Mouse (Mus musculus): Measurements from ENCODE around the gene Zfp423. TPM values are rescaled to one million over a fixed set of nuclear protein-coding genes. Genes with fewer than 3 reads are reported as not detected.

Zfp423 gene
- total and polyA plus RNA-seq, 3 experiments, result not detected

DNA sequence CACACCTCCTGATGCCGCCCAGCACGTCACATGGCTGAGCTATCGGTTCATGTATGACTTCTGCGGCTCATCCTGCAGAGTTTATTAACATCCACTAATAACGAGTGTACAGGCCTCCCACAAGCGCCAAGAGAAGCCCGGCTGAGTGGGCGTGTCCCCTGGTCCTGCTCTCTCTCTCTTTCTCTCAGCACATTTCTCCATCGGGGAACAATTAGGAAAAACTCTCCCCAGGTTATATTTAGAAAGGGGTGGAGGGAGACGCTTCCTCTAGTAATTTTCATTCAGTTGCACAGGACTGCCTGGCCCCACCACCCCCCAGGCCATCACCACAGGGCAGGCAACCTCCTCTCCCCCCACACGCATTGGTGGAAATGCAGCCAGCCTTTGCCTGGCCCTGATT is 137.2 kb downstream of the Zfp423 start:
- no peak for DNase-seq (ENCODE audit: low read depth, low spot score)
- TF ChIP-seq SIN3A (IDR thresholded peaks at IDR 0.05; ENCODE audit: low read length), result no peak
- TF ChIP-seq TAL1 (IDR thresholded peaks at IDR 0.05; ENCODE audit: low read length), result no peak
- no peak for TF ChIP-seq MYB (IDR thresholded peaks at IDR 0.05; ENCODE audit: low read depth, low read length)
- TF ChIP-seq POLR2AphosphoS2 (IDR thresholded peaks at IDR 0.05; ENCODE audit: low read length), result no peak
- TF ChIP-seq POLR2A (IDR thresholded peaks at IDR 0.05; ENCODE audit: control insufficient read depth in 1 of 2, insufficient read depth in 1 of 2, low read depth in 1 of 2, low read length in 2 of 2, poor library complexity in 1 of 2), result no peak
- TF ChIP-seq TCF12 (IDR thresholded peaks at IDR 0.05; ENCODE audit: low read depth, low read length), result no peak
- no peak for TF ChIP-seq POLR2AphosphoS5 (IDR thresholded peaks at IDR 0.05; ENCODE audit: borderline replicate concordance, low read depth, low read length)
- no peak for TF ChIP-seq MYC (IDR thresholded peaks at IDR 0.05; ENCODE audit: low read depth, low read length)
- no peak for TF ChIP-seq ZMIZ1 (IDR thresholded peaks at IDR 0.05; ENCODE audit: low read depth, low read length)
- TF ChIP-seq SMC3 (IDR thresholded peaks at IDR 0.05; ENCODE audit: low read depth, low read length), result no peak
- TF ChIP-seq MXI1 (IDR thresholded peaks at IDR 0.05; ENCODE audit: low read depth, low read length), result no peak
- no peak overlapping the region for H3K4me3 ChIP-seq (ENCODE audit: control insufficient read depth in 1 of 2, insufficient read depth in 1 of 2, low read depth in 2 of 2, low read length in 2 of 2)

GRCm38 (mm10) chr8:87821655-87822054 is 137.7 kb downstream of the Zfp423 start:
- no peaks in the 10 kb centered on the region for H3K9me3 ChIP-seq (replicated peaks; ENCODE audit: insufficient read depth, low read length)
- H3K36me3 ChIP-seq (ENCODE audit: control insufficient read depth in 1 of 2, insufficient read depth in 2 of 2, low read length in 2 of 2), result no peaks in the 10 kb centered on the region
- H3K9ac ChIP-seq (ENCODE audit: control insufficient read depth, low read depth, low read length, poor library complexity, severe bottlenecking), result no peak overlapping the region
- H3K27ac ChIP-seq (ENCODE audit: control insufficient read depth, low read depth, low read length), result no peak overlapping the region
- no peak overlapping the region for H3K4me3 ChIP-seq (ENCODE audit: control insufficient read depth in 1 of 2, insufficient read depth in 1 of 2, low read depth in 2 of 2, low read length in 2 of 2)
- TF ChIP-seq RCOR1 (IDR thresholded peaks at IDR 0.05; ENCODE audit: low read depth, low read length), result no peak
- no peak for TF ChIP-seq MXI1 (IDR thresholded peaks at IDR 0.05; ENCODE audit: low read depth, low read length)
- TF ChIP-seq CHD1 (IDR thresholded peaks at IDR 0.05; ENCODE audit: low read depth, low read length), result no peak
- no peak for TF ChIP-seq NELFE (IDR thresholded peaks at IDR 0.05; ENCODE audit: low read depth, low read length)
- no peaks in the 10 kb centered on the region for H3K4me1 ChIP-seq (ENCODE audit: control insufficient read depth in 1 of 2, insufficient read depth in 2 of 2, low read length in 2 of 2)
- no peaks in the 10 kb centered on the region for H3K79me2 ChIP-seq (ENCODE audit: control insufficient read depth, insufficient read depth, low read length, poor library complexity)
- DNase-seq (ENCODE audit: low read depth, low spot score), result no peak
- no peaks in the 10 kb centered on the region for H3K27me3 ChIP-seq (ENCODE audit: control insufficient read depth in 1 of 2, insufficient read depth in 2 of 2, low read length in 2 of 2)

More for the DNA sequence above, 137.2 kb downstream of the Zfp423 start:
- no peaks in the 10 kb centered on the region for H3K27me3 ChIP-seq (ENCODE audit: control insufficient read depth in 1 of 2, insufficient read depth in 2 of 2, low read length in 2 of 2)
- H3K36me3 ChIP-seq (ENCODE audit: control insufficient read depth in 1 of 2, insufficient read depth in 2 of 2, low read length in 2 of 2), result no peaks in the 10 kb centered on the region
- H3K9ac ChIP-seq (ENCODE audit: control insufficient read depth, low read depth, low read length, poor library complexity, severe bottlenecking), result no peak overlapping the region
- no peaks in the 10 kb centered on the region for H3K9me3 ChIP-seq (replicated peaks; ENCODE audit: insufficient read depth, low read length)
- H3K27ac ChIP-seq (ENCODE audit: control insufficient read depth, low read depth, low read length), result no peak overlapping the region
- no peaks in the 10 kb centered on the region for H3K79me2 ChIP-seq (ENCODE audit: control insufficient read depth, insufficient read depth, low read length, poor library complexity)
- H3K4me1 ChIP-seq (ENCODE audit: control insufficient read depth in 1 of 2, insufficient read depth in 2 of 2, low read length in 2 of 2), result no peaks in the 10 kb centered on the region

- no peaks in the 10 kb centered on the region for H3K27me3 ChIP-seq (ENCODE audit: control insufficient read depth in 1 of 2, insufficient read depth in 2 of 2, low read length in 2 of 2)
- no peak overlapping the region for H3K27ac ChIP-seq (ENCODE audit: control insufficient read depth, low read depth, low read length)
- no peaks in the 10 kb centered on the region for H3K9me3 ChIP-seq (replicated peaks; ENCODE audit: insufficient read depth, low read length)
- no peak for DNase-seq (ENCODE audit: low read depth, low spot score)
- no peak overlapping the region for H3K4me3 ChIP-seq (ENCODE audit: control insufficient read depth in 1 of 2, insufficient read depth in 1 of 2, low read depth in 2 of 2, low read length in 2 of 2)
- no peaks in the 10 kb centered on the region for H3K36me3 ChIP-seq (ENCODE audit: control insufficient read depth in 1 of 2, insufficient read depth in 2 of 2, low read length in 2 of 2)
- H3K4me1 ChIP-seq (ENCODE audit: control insufficient read depth in 1 of 2, insufficient read depth in 2 of 2, low read length in 2 of 2), result no peaks in the 10 kb centered on the region
- H3K79me2 ChIP-seq (ENCODE audit: control insufficient read depth, insufficient read depth, low read length, poor library complexity), result no peaks in the 10 kb centered on the region
- H3K9ac ChIP-seq (ENCODE audit: control insufficient read depth, low read depth, low read length, poor library complexity, severe bottlenecking), result no peak overlapping the region
- TF ChIP-seq NRF1 (IDR thresholded peaks at IDR 0.05; ENCODE audit: insufficient read depth, low read depth, low read length, poor library complexity, severe bottlenecking) (no peak), GATA1 (IDR thresholded peaks at IDR 0.05; ENCODE audit: low read depth, low read length) (no peak), MYB (IDR thresholded peaks at IDR 0.05; ENCODE audit: low read depth, low read length) (no peak), JUND (IDR thresholded peaks at IDR 0.05; ENCODE audit: low read depth, low read length) (no peak), TBP (IDR thresholded peaks at IDR 0.05; ENCODE audit: low read depth, low read length) (no peak), USF2 (IDR thresholded peaks at IDR 0.05; ENCODE audit: borderline replicate concordance in 1 of 2, insufficient read depth in 1 of 2, low read depth in 1 of 2, low read length in 2 of 2) (no peak), EP300 (IDR thresholded peaks at IDR 0.05; ENCODE audit: low read depth in 1 of 2, low read length in 2 of 2) (no peak), ZMIZ1 (IDR thresholded peaks at IDR 0.05; ENCODE audit: low read depth, low read length) (no peak), SIN3A (IDR thresholded peaks at IDR 0.05; ENCODE audit: low read length) (no peak), ELF1 (IDR thresholded peaks at IDR 0.05; ENCODE audit: low read depth, low read length) (no peak), ETS1 (IDR thresholded peaks at IDR 0.05; ENCODE audit: low read depth, low read length) (no peak), UBTF (IDR thresholded peaks at IDR 0.05; ENCODE audit: borderline replicate concordance, insufficient read depth, low read depth, low read length) (no peak), MAZ (IDR thresholded peaks at IDR 0.05; ENCODE audit: low read depth, low read length) (no peak), KAT2A (conservative IDR thresholded peaks at IDR 0.05; ENCODE audit: low read depth, low read length) (no peak), POLR2AphosphoS5 (IDR thresholded peaks at IDR 0.05; ENCODE audit: borderline replicate concordance, low read depth, low read length) (no peak), NELFE (IDR thresholded peaks at IDR 0.05; ENCODE audit: low read depth, low read length) (no peak), TCF12 (IDR thresholded peaks at IDR 0.05; ENCODE audit: low read depth, low read length) (no peak), CTCF (IDR thresholded peaks at IDR 0.05 in 2 of 3, conservative IDR thresholded peaks at IDR 0.05 in 1 of 3; ENCODE audit: control insufficient read depth in 1 of 3, insufficient read depth in 1 of 3, low read depth in 2 of 3, low read length in 3 of 3, poor library complexity in 1 of 3, severe bottlenecking in 1 of 3) (no peak)
Observed at GRCm38 (mm10) chr8:87819263-87819662, 140.1 kb downstream of the Zfp423 start.
